Mouse (Mus musculus) forebrain, embryonic 15.5 days (tissue): ENCODE data around the gene BC048679. TPM values are rescaled to one million over a fixed set of nuclear protein-coding genes. Genes with fewer than 3 reads are reported as not detected.

Experiments
- ATAC-seq: fragments of 200-750 bp; cut with Nextera tagmentation; replicated peaks from 2 replicates; pipeline ENCODE4 v1.8.0; 2017; ENCODE audit warnings: mild to moderate bottlenecking, moderate TSS enrichment, moderate library complexity
- H3K27ac ChIP-seq: fragments of 300-500 bp; sonication (generic); replicated peaks from 2 replicates; pipeline ENCODE4 v1.5.1; 2015; ENCODE audit warnings: mild to moderate bottlenecking, inconsistent platforms
- H3K27me3 ChIP-seq: fragments of 300-500 bp; sonication (generic); 2 replicates; pipeline ENCODE4 v1.6.1; 2015; ENCODE audit warnings: inconsistent platforms
- H3K36me3 ChIP-seq: fragments of 300-500 bp; sonication (generic); 2 replicates; pipeline ENCODE4 v1.6.1; 2015; ENCODE audit warnings: mild to moderate bottlenecking, inconsistent platforms
- H3K4me1 ChIP-seq: fragments of 300-500 bp; sonication (generic); 2 replicates; pipeline ENCODE4 v1.6.1; 2015; ENCODE audit warnings: inconsistent platforms
- H3K4me2 ChIP-seq: fragments of 300-500 bp; sonication (generic); replicated peaks from 2 replicates; pipeline ENCODE4 v1.6.1; 2015; ENCODE audit warnings: mild to moderate bottlenecking, inconsistent platforms
- H3K4me3 ChIP-seq: fragments of 300-500 bp; sonication (generic); 2 replicates; pipeline ENCODE4 v1.5.1; 2015; ENCODE audit warnings: mild to moderate bottlenecking, inconsistent platforms
- H3K9ac ChIP-seq: fragments of 300-500 bp; sonication (generic); replicated peaks from 2 replicates; pipeline ENCODE4 v1.6.1; 2015; ENCODE audit warnings: mild to moderate bottlenecking, inconsistent platforms
- H3K9me3 ChIP-seq: fragments of 300-500 bp; sonication (generic); 2 replicates; pipeline ENCODE4 v1.6.1; 2016; ENCODE audit warnings: inconsistent platforms
- WGBS: fragments of 180-500 bp; shearing (Covaris S2); methylation state at CpG from one replicate; pipeline ENCODE4 v1.1.7; 2015; ENCODE audit warnings: mixed read lengths; 5-methylcytosine and 5-hydroxymethylcytosine counted together
- polyA plus RNA-seq: library from polyadenylated mRNA; unstranded; fragments of >200 nt; fragmentation: Nextera tagmentation; extraction: Ambion mirVana; gene quantifications from 2 replicates; pipeline ENCODE4 v1.2.1, GENCODE M21; 2015

Gene BC048679
- polyA plus RNA-seq, result not detected in 2 replicates

- Histone ChIP-seq H3K27ac (no peak within 1 kb of the TSS), H3K27me3 (no peaks in the 10 kb centered on the region), H3K4me3 (no peak within 1 kb of the TSS), H3K4me1 (peaks cover 3% of the 10 kb centered on the region; the same call in 1 of the 2 replicates), H3K9me3 (no peaks in the 10 kb centered on the region), H3K9ac (no peak within 1 kb of the TSS), H3K36me3 (no peaks in the 10 kb centered on the region), H3K4me2 (no peak within 1 kb of the TSS)
- 77% methylated on average over 7 of the region's 7 CpGs for WGBS
- ATAC-seq, result no peak
Measured at GRCm38 (mm10) chr7:81498181-81498580, at the start of gene BC048679. TSS of gene BC048679 (minus strand) at chr7:81498281.

DNA sequence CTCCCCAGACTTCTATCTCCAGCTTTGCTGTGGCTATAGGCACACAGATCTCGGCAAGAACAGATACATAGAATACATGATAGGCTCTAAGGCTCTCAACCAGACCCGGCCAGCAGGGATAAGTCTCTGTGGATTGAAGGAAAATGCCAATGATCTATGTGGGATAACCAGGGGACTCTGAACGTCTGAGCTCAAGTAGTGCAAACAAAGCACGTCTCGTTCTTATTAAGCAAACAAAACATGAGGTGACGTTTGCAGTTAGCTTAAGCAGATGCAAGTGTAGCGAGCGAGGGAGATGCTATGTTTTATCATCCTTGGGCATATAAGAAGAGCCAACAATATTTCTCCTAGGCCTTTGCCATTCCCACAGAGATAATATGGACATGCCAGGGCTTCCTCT lies 44.9 kb upstream of the BC048679 start:
- H3K9me3 ChIP-seq, result no peaks in the 10 kb centered on the region
- no peak overlapping the region for H3K9ac ChIP-seq
- no peak overlapping the region for H3K4me2 ChIP-seq
- H3K36me3 ChIP-seq, result no peaks in the 10 kb centered on the region
- H3K27me3 ChIP-seq, result no peaks in the 10 kb centered on the region
- ATAC-seq, result no peak
- H3K27ac ChIP-seq, result no peak overlapping the region
- H3K4me3 ChIP-seq, result no peak overlapping the region
- H3K4me1 ChIP-seq, result peaks cover 18% of the 10 kb centered on the region
- 78% methylated on average over 8 of the region's 8 CpGs for WGBS

DNA sequence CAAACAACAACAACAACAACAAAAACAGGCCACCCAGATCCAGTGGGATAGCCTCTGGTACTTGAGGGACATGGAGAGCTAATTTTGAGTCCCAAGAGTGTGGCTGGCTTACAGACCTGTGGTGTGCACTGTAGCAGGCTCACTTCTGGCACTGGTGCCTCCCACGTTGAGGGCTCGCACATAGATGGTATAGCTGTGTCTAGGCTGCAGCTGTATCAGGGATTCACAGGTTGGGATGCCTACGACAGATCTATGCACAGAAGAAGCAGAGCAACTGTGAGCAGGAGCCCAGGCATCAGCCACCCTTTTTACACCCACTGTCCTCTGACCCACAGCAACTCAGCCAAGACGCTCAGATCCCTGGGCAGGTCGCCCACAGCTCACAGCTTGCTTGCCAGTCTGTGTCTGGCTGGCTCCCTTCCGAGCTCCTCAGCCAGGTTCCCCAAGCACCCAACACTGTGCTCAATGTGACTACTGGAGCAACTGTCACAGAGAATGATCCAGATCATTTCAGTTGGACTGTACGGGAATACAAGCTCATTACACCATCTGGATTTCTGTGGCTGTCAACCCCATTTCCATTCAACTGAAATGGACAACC lies 43.9 kb upstream of the BC048679 start:
- Histone ChIP-seq H3K4me1 (peaks cover 18% of the 10 kb centered on the region), H3K27ac (no peak overlapping the region), H3K9ac (no peak overlapping the region), H3K9me3 (no peaks in the 10 kb centered on the region), H3K27me3 (no peaks in the 10 kb centered on the region), H3K4me2 (no peak overlapping the region), H3K4me3 (no peak overlapping the region), H3K36me3 (no peaks in the 10 kb centered on the region)
- peak; percentile 57; the same call in 1 of the 2 replicates for ATAC-seq
- 67% methylated on average over 7 of the region's 7 CpGs for WGBS

DNA sequence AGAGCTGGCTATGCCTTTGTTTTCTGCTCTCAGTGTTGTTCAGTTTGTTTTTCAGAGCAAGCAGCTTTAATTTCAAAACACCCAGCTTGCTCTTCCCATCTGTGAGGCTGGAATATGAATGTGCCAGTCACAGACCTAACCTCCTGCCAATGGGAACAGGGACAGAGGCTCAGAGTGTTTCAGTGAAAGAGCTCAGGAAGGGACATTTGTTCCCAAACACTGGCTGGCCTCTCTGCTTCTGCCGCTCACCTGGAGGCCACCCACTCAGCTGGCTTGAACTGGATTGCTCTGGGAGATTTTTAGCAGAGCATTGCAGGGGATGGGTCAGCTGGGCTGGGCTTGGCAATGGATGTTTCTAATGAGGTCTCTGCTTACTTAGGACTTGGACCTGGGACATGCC lies 42.9 kb upstream of the BC048679 start:
- no peak overlapping the region for H3K4me3 ChIP-seq
- no peak for ATAC-seq
- H3K27ac ChIP-seq, result peak overlapping the region; percentile 38
- WGBS, result 48% methylated on average over 1 of the region's 1 CpGs
- H3K9ac ChIP-seq, result no peak overlapping the region
- no peaks in the 10 kb centered on the region for H3K36me3 ChIP-seq
- no peak overlapping the region for H3K4me2 ChIP-seq
- H3K27me3 ChIP-seq, result no peaks in the 10 kb centered on the region
- no peaks in the 10 kb centered on the region for H3K9me3 ChIP-seq
- H3K4me1 ChIP-seq, result peaks cover 18% of the 10 kb centered on the region

DNA sequence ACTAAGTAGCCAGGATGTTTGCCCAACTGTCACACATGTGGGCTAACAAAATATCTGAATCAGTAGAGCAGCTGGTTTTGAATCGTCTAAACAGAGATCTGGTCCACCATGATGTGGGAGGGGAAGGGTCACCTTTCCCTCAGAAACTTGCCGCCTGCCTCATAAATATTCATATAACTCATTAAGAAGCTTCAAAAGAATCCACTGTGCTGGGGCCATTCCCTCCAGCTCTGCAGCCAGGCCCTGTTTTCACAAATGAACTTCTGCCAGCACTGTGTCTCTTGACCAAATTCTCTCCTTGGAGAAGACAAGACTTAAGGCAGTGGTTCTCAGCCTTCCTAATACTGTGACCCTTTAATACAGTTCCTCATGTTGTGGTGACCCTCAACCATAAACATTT lies 41.5 kb upstream of the BC048679 start:
- H3K9ac ChIP-seq, result no peak overlapping the region
- peaks cover 9% of the 10 kb centered on the region for H3K36me3 ChIP-seq
- no peak overlapping the region for H3K4me2 ChIP-seq
- peaks cover 18% of the 10 kb centered on the region for H3K4me1 ChIP-seq
- H3K9me3 ChIP-seq, result no peaks in the 10 kb centered on the region
- no peak overlapping the region for H3K4me3 ChIP-seq
- 5% methylated on average over 2 of the region's 2 CpGs for WGBS
- no peak for ATAC-seq
- no peak overlapping the region for H3K27ac ChIP-seq
- H3K27me3 ChIP-seq, result no peaks in the 10 kb centered on the region

- peaks cover 18% of the 10 kb centered on the region for H3K4me1 ChIP-seq
- peaks cover 23% of the 10 kb centered on the region for H3K36me3 ChIP-seq
- ATAC-seq, result no peak
- H3K4me3 ChIP-seq, result no peak overlapping the region
- H3K9ac ChIP-seq, result no peak overlapping the region
- no peak overlapping the region for H3K4me2 ChIP-seq
- H3K27ac ChIP-seq, result no peak overlapping the region
- WGBS, result 67% methylated on average over 2 of the region's 2 CpGs
- H3K27me3 ChIP-seq, result no peaks in the 10 kb centered on the region
- H3K9me3 ChIP-seq, result no peaks in the 10 kb centered on the region
Measured at GRCm38 (mm10) chr7:81538070-81538675, 40.1 kb upstream of the BC048679 start.

DNA sequence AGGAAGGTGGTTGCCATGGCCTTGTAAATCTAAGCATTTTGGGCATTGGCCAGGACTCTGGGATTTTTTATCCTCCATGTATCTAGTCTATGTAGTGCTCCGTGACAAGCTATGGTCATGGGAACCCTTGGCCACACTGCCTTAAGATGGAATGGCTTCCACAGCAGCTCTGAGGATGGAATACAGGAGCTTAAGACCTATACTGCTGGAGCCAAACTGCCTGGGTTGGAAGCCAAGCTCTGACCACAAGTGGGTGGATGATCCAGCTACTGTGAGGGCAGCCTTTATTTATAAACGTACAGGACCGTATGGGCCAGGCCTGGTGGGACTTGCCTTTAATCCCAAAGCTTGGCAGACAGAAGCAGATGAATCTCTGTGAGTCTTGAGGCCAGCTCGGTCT lies 38.4 kb upstream of the BC048679 start:
- ATAC-seq, result no peak
- no peak overlapping the region for H3K4me3 ChIP-seq
- H3K36me3 ChIP-seq, result peaks cover 38% of the 10 kb centered on the region
- H3K9ac ChIP-seq, result no peak overlapping the region
- H3K9me3 ChIP-seq, result no peaks in the 10 kb centered on the region
- no peaks in the 10 kb centered on the region for H3K27me3 ChIP-seq
- H3K4me1 ChIP-seq, result peaks cover 14% of the 10 kb centered on the region
- H3K4me2 ChIP-seq, result no peak overlapping the region
- 90% methylated on average over 4 of the region's 4 CpGs for WGBS
- no peak overlapping the region for H3K27ac ChIP-seq

- Histone ChIP-seq H3K27ac (no peak overlapping the region), H3K9me3 (no peaks in the 10 kb centered on the region), H3K36me3 (peaks cover 71% of the 10 kb centered on the region), H3K27me3 (no peaks in the 10 kb centered on the region), H3K4me2 (no peak overlapping the region), H3K9ac (no peak overlapping the region), H3K4me1 (peaks cover 2% of the 10 kb centered on the region; the same call in 1 of the 2 replicates), H3K4me3 (no peak overlapping the region)
- ATAC-seq, result no peak
- WGBS, result 77% methylated on average over 1 of the region's 1 CpGs
Measured at GRCm38 (mm10) chr7:81531462-81531861, 33.4 kb upstream of the BC048679 start.

GRCm38 (mm10) chr7:81528918-81529317 lies 30.8 kb upstream of the BC048679 start:
- H3K36me3 ChIP-seq, result peaks cover 61% of the 10 kb centered on the region
- 90% methylated on average over 8 of the region's 8 CpGs for whole genome bisulfite sequencing

GRCm38 (mm10) chr7:81523663-81524017 lies 25.6 kb upstream of the BC048679 start:
- Histone ChIP-seq H3K4me1 (peaks cover 28% of the 10 kb centered on the region), H3K27ac (peak overlapping the region; percentile 92), H3K36me3 (peaks cover 13% of the 10 kb centered on the region), H3K4me3 (peak overlapping the region; percentile 62), H3K27me3 (no peaks in the 10 kb centered on the region), H3K4me2 (peak overlapping the region; percentile 70), H3K9ac (peak overlapping the region; percentile 71), H3K9me3 (no peaks in the 10 kb centered on the region)
- 11% methylated on average over 13 of the region's 13 CpGs for WGBS
- ATAC-seq, result peak; percentile 46; the same call in 1 of the 2 replicates

More at GRCm38 (mm10) chr7:81528918-81529317, 30.8 kb upstream of the BC048679 start:
- no peaks in the 10 kb centered on the region for H3K9me3 ChIP-seq
- H3K4me2 ChIP-seq, result no peak overlapping the region
- H3K27me3 ChIP-seq, result no peaks in the 10 kb centered on the region
- ATAC-seq, result no peak
- H3K4me1 ChIP-seq, result peaks cover 20% of the 10 kb centered on the region
- H3K9ac ChIP-seq, result no peak overlapping the region
- no peak overlapping the region for H3K27ac ChIP-seq
- H3K4me3 ChIP-seq, result no peak overlapping the region

- WGBS, result under 1% methylated on average over 31 of the region's 31 CpGs
Measured at GRCm38 (mm10) chr7:81523008-81523662, 25.1 kb upstream of the BC048679 start.

More at GRCm38 (mm10) chr7:81523008-81523662, 25.1 kb upstream of the BC048679 start:
- peaks cover 28% of the 10 kb centered on the region for H3K4me1 ChIP-seq
- H3K27ac ChIP-seq, result peak overlapping the region; percentile 92
- H3K36me3 ChIP-seq, result peaks cover 12% of the 10 kb centered on the region
- ATAC-seq, result peak; percentile 98
- peak overlapping the region; percentile 62 for H3K4me3 ChIP-seq
- peak overlapping the region; percentile 71 for H3K9ac ChIP-seq
- H3K9me3 ChIP-seq, result no peaks in the 10 kb centered on the region
- H3K4me2 ChIP-seq, result peak overlapping the region; percentile 70
- no peaks in the 10 kb centered on the region for H3K27me3 ChIP-seq
